Mouse (Mus musculus) stomach, embryonic 16.5 days (tissue): ENCODE measurements at regions not wholly inside any gene's neighbourhood (a gene's known extent, or its start where the extent isn't known, plus 50 kb on each side); places are given as distances from the start of the nearest gene placed in this dataset.

Source experiments
- ATAC-seq: fragments of 200-750 bp; cut with Nextera tagmentation; 2 replicates; pipeline ENCODE4 v1.8.0; 2017; ENCODE audit warnings: moderate number of reproducible peaks, moderate TSS enrichment; ENCODE audit not compliant: insufficient read depth, low FRiP score
- H3K27ac ChIP-seq: fragments of 300-500 bp; sonication (generic); 2 replicates; pipeline ENCODE4 v1.5.1; 2014; ENCODE audit warnings: low read length
- H3K27me3 ChIP-seq: fragments of 300-500 bp; sonication (generic); 2 replicates; pipeline ENCODE4 v1.6.1; 2014; ENCODE audit warnings: low read length, control low read depth, mixed read lengths; ENCODE audit not compliant: control insufficient read depth, insufficient read depth
- H3K36me3 ChIP-seq: fragments of 300-500 bp; sonication (generic); 2 replicates; pipeline ENCODE4 v1.6.1; 2014; ENCODE audit warnings: low read length; ENCODE audit not compliant: control insufficient read depth, insufficient read depth
- H3K4me1 ChIP-seq: fragments of 300-500 bp; sonication (generic); 2 replicates; pipeline ENCODE4 v1.6.1; 2014; ENCODE audit warnings: low read length, control low read depth, mixed read lengths; ENCODE audit not compliant: control insufficient read depth, insufficient read depth
- H3K4me2 ChIP-seq: fragments of 300-500 bp; sonication (generic); 2 replicates; pipeline ENCODE4 v1.6.1; 2014; ENCODE audit warnings: low read depth, low read length, mixed read lengths
- H3K4me3 ChIP-seq: fragments of 300-500 bp; sonication (generic); replicated peaks from 2 replicates; pipeline ENCODE4 v1.5.1; 2014; ENCODE audit warnings: mild to moderate bottlenecking, low read length
- H3K9ac ChIP-seq: fragments of 300-500 bp; sonication (generic); 2 replicates; pipeline ENCODE4 v1.6.1; 2014; ENCODE audit warnings: low read length
- H3K9me3 ChIP-seq: fragments of 300-500 bp; sonication (generic); replicated peaks from 2 replicates; pipeline ENCODE4 v1.6.1; 2016; ENCODE audit warnings: low read length, control low read depth; ENCODE audit not compliant: control insufficient read depth
- WGBS: fragments of 180-500 bp; shearing (Covaris S2); extraction: QIAGEN DNeasy Blood & Tissue Kit; methylation state at CpG from one replicate; pipeline ENCODE4 v1.1.7; 2014; 5-methylcytosine and 5-hydroxymethylcytosine counted together

DNA sequence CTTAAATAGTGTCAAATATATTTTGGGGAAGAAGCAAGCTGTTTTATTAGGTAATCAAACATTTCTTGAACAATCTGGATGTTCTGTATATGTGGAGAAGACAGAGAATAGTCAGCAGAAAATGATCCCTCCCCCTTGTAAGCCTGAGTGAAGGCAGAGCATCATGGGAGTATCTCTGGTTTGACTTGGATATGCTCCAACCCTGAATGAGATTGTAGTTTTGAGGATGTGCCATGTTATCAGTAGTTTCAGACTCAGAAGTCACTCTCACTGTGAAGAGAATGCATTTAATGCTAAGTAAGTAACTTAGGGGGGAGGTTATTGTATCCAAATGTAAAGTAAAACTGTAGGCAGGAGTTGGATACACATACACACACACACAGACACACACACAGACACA, 95.3 kb upstream of the Tmc1 start:
- Histone ChIP-seq H3K36me3 (no peaks in the 10 kb centered on the region), H3K27ac (no peak overlapping the region)

DNA sequence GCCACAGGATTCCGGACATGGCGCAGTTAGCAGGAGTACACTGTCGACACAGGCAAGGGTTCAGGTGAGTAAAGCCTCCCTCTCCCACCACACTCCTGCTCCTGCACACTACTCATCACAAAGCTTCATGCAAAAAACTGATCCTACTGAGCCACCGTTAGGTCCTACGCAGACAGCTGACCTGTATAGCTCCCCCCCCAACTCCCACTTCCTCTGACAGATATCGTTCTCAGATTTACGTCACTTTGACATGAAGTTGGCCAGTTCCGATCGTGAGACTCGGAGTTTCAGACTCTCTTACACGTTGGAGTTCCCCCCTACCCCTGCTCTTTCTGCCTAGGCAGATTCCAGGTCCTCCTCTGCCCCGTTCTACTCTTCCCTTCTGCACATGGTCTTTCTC, 91.6 kb upstream of the Tmc1 start:
- Histone ChIP-seq H3K9ac (no peak overlapping the region), H3K27ac (no peak overlapping the region), H3K4me2 (no peak overlapping the region), H3K4me1 (no peaks in the 10 kb centered on the region), H3K4me3 (no peak overlapping the region), H3K36me3 (no peaks in the 10 kb centered on the region), H3K9me3 (no peaks in the 10 kb centered on the region), H3K27me3 (no peaks in the 10 kb centered on the region)
- 71% methylated on average over 12 of the region's 12 CpGs for WGBS
- no peak for ATAC-seq

More for the DNA sequence above, 95.3 kb upstream of the Tmc1 start:
- Histone ChIP-seq H3K9me3 (no peaks in the 10 kb centered on the region), H3K27me3 (no peaks in the 10 kb centered on the region), H3K4me1 (no peaks in the 10 kb centered on the region; the same call in 1 of the 2 replicates), H3K4me2 (no peak overlapping the region), H3K4me3 (no peak overlapping the region), H3K9ac (no peak overlapping the region)
- no peak for ATAC-seq

DNA sequence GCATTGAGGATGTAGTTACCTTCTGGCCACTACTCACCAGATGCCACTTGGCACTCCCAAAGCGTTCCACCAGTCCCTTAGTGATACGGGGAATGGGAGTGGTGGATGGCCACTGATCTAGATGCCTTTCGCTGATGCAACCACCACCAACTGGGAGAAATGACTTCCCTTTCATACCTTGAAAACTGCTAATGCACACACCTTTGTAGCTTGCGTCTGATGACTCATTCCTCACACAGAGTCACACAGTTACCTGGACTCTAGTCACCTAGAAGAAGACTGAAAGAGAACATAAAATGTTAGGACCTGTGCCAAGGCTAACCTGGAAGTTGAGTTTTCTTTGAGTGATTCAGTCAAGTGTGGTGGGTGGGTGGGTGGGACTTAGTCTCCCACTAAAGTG, 90.0 kb upstream of the Tmc1 start:
- no peaks in the 10 kb centered on the region for H3K9me3 ChIP-seq
- H3K27ac ChIP-seq: no peak overlapping the region
- no peaks in the 10 kb centered on the region for H3K4me1 ChIP-seq
- H3K4me3 ChIP-seq: no peak overlapping the region
- H3K4me2 ChIP-seq: no peak overlapping the region
- H3K9ac ChIP-seq: no peak overlapping the region
- H3K27me3 ChIP-seq: no peaks in the 10 kb centered on the region
- no peak for ATAC-seq
- H3K36me3 ChIP-seq: no peaks in the 10 kb centered on the region
- WGBS: 89% methylated on average over 4 of the region's 4 CpGs

DNA sequence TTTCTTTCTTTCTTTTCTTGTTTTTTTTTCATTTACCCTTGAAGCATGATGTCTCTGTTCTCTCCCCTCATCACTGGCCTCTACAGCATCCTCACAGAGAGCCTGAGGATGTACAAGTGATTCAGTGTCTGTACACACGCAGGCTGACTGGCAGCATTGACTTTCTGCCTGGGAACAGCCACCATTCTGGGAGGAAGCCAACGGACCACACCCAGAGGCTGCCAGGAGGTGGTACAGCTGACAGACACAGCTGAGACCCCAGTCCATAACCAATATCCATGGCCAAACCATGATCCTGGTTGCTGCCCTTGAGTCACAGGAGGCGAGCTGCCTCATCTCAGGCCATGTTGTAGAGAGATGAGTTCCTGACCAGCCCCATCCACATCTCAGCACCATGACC, 88.5 kb upstream of the Tmc1 start:
- Histone ChIP-seq H3K4me1 (no peaks in the 10 kb centered on the region), H3K27ac (no peak overlapping the region), H3K27me3 (no peaks in the 10 kb centered on the region), H3K9ac (no peak overlapping the region), H3K9me3 (no peaks in the 10 kb centered on the region), H3K4me2 (no peak overlapping the region), H3K36me3 (no peaks in the 10 kb centered on the region), H3K4me3 (no peak overlapping the region)
- 84% methylated on average over 3 of the region's 3 CpGs for WGBS
- no peak for ATAC-seq

DNA sequence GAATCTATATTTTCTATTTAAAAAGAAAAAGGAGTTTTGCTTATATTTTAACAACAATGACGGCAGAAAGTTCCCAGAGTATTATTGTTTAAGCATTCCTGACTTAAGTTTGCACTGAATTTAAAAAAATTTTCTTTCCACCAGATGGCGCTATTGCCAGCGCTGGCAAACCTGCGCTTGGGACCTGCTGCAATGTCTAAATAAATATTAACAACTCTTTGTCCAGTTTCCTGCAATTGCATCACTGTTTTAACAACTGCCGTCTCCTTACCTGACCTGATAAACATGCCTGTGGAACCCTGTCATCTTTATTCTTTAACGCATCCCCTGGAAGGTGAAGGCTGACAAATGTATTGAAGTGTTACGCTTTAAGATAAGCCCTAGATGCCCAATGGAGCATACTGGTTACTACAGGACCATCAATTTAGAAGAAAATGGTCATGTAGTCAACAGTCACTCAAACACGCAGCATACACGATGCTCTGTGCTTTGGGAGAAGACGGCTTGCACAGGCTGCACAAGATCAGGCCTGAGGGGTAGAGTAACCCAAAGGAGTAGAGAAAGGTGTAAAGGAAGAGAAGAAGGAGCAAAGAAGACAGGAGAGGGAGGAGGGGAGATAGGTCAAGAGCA, 83.6 kb upstream of the Tmc1 start:
- no peak overlapping the region for H3K27ac ChIP-seq
- 38% methylated on average over 10 of the region's 10 CpGs for WGBS
- no peak; the same call in 1 of the 2 replicates for ATAC-seq
- H3K4me3 ChIP-seq: no peak overlapping the region
- H3K36me3 ChIP-seq: no peaks in the 10 kb centered on the region
- no peak overlapping the region for H3K4me2 ChIP-seq
- H3K4me1 ChIP-seq: 0 out of 2 replicates have a peak, but pooled peaks cover 3% of the 10 kb centered on the region
- H3K9me3 ChIP-seq: no peaks in the 10 kb centered on the region
- H3K9ac ChIP-seq: no peak overlapping the region
- H3K27me3 ChIP-seq: no peaks in the 10 kb centered on the region

DNA sequence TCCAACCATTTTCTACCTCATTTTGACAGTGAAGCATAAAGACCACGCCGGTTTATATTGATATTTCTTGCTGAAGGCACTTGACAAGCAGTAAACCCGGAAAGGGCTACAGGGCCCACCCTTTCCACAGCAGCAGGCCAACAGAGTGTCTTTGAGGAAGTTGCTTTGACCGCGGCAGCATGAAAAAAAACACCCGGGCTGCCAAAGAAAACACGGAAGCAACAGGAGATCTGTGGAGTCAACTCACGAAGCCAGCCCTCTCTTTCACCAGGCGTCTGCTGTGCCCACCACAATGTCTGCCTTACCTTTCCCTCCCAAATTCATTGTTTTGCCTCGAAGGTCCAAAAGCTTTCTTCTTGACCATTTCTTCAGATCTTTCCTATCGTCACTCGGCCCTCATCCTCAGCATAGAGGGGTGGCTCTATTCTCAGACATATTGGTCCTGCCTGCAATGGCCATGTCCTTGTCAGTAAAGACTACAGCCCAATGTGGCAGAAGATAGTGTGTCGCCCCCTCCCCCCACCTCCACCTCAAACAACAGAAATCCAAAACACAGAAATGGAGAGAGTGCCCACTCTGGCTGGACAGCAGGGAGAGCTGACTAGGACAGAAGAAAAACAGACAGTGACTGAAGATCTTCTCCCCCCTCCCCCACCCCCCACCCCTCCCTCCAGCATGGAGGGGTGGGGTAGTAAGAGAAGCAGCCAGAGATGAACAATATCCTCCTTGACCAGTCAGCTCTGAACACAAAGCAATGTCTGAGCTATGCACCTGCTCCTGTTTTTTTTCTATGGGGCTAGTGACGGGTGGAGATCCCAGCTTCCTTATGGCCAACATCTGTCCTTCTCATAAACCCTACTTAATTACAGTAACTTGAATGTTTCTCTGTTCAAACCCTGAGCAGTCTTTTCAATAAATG, 82.8 kb upstream of the Tmc1 start:
- 0 out of 2 replicates have a peak, but pooled peaks have one; percentile 30 for ATAC-seq
- 0 out of 2 replicates have a peak, but pooled peaks cover 3% of the 10 kb centered on the region for H3K4me1 ChIP-seq
- peak overlapping the region; percentile 69 for H3K27ac ChIP-seq
- no peak overlapping the region for H3K4me2 ChIP-seq
- no peaks in the 10 kb centered on the region for H3K36me3 ChIP-seq
- WGBS: 57% methylated on average over 14 of the region's 14 CpGs
- H3K9ac ChIP-seq: no peak overlapping the region
- H3K27me3 ChIP-seq: no peaks in the 10 kb centered on the region
- no peak overlapping the region for H3K4me3 ChIP-seq
- no peaks in the 10 kb centered on the region for H3K9me3 ChIP-seq

DNA sequence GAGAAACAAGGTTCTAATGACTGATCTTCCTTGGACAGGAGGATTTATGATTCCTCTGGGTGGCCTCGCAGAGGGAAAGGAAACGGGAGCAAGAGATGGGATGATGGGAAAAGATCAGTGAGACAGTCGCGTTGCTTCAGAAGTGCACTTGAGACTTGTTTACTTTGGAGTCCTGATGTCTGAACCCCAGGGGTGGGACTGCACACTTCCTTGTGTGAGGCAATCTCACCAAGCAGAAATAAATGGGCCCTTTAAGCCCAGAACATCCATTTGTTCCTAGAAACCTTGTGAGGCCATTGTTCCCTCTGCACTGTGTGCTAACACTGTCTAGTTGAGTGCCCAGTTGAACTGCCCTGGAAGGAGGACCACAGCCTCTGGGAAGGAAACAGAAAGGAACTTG, 81.5 kb upstream of the Tmc1 start:
- no peaks in the 10 kb centered on the region for H3K9me3 ChIP-seq
- no peak overlapping the region for H3K27ac ChIP-seq
- ATAC-seq: no peak
- no peak overlapping the region for H3K9ac ChIP-seq
- H3K4me2 ChIP-seq: no peak overlapping the region
- 0 out of 2 replicates have a peak, but pooled peaks cover 3% of the 10 kb centered on the region for H3K4me1 ChIP-seq
- no peaks in the 10 kb centered on the region for H3K27me3 ChIP-seq
- WGBS: 22% methylated on average over 4 of the region's 4 CpGs
- no peak overlapping the region for H3K4me3 ChIP-seq
- no peaks in the 10 kb centered on the region for H3K36me3 ChIP-seq

DNA sequence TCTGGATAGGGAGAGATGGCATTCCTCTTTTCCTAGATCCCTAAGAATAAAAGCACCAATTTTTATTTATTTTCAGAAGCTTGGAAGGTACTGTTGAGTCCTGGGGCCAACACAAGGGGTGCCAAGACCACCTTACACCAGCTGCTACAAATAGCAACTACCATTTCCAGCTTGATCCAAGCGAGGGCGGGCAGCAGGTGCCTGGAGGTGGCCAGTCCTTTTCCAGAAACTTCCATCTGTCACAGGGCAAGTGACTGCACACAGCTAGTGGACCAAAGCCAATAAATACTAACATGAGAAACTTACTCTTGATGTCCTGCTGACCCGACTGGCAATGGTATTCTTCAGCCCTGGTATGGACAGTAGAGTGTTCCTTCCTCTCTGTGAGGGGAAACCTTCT, 80.0 kb upstream of the Tmc1 start:
- 85% methylated on average over 3 of the region's 3 CpGs for WGBS

DNA sequence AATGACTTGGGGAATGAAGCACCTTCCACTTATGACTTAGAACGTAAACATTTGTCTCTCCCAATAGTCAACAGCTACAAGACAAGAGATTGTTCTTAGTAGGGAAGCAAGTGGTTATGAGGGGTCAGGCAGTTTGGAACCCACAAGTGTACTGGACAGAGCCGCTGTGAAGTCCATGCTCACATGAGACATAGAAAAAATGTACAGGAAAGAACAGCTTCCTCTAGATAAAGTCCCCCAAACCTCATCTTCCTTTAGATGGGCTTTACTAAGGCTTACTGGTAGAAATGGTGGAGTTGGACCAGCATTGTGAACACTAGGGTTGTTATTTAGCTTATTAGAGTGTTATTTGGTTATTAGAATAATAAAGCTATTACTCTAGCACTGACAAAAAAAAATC, 78.6 kb upstream of the Tmc1 start:
- Histone ChIP-seq H3K4me3 (no peak overlapping the region), H3K27me3 (no peaks in the 10 kb centered on the region), H3K27ac (no peak overlapping the region), H3K4me2 (no peak overlapping the region), H3K36me3 (no peaks in the 10 kb centered on the region), H3K9ac (no peak overlapping the region), H3K4me1 (0 out of 2 replicates have a peak, but pooled peaks cover 3% of the 10 kb centered on the region), H3K9me3 (no peaks in the 10 kb centered on the region)
- WGBS: 66% methylated on average over 2 of the region's 2 CpGs
- ATAC-seq: no peak

More for the DNA sequence above, 80.0 kb upstream of the Tmc1 start:
- Histone ChIP-seq H3K27ac (no peak overlapping the region), H3K36me3 (no peaks in the 10 kb centered on the region), H3K27me3 (no peaks in the 10 kb centered on the region), H3K9ac (no peak overlapping the region), H3K4me2 (no peak overlapping the region), H3K4me1 (0 out of 2 replicates have a peak, but pooled peaks cover 3% of the 10 kb centered on the region), H3K4me3 (no peak overlapping the region), H3K9me3 (no peaks in the 10 kb centered on the region)
- no peak for ATAC-seq
